Comparison of ENCODE assay signal across 26 mouse cellular contexts in genomic region chr11:117079651-117080190, GRCm38 (mm10). TPM values are rescaled to one million over a fixed set of nuclear protein-coding genes. Genes with fewer than 3 reads are reported as not detected.
A peak's percentile ranks its signal among the peaks of the same experiment; 100 is the strongest.
DNase-seq lines count a peak whose midpoint lies in the region; ATAC-seq and TF ChIP-seq lines count a peak whose summit lies in the region.
"Had no signal": no experiment of that assay in that cellular context is flagged by ENCODE, and none has a peak within 500 bp of the region (broad histone marks: within the 10 kb centered on the region; RNA-seq: fewer than 3 reads in every experiment).

No protein-coding gene starts in this region.

- H3K27me3 ChIP-seq in heart, embryonic 12.5 days (replicated peaks) = no peaks in the 10 kb centered on the region
- H3K27me3 ChIP-seq in liver, embryonic 12.5 days (replicated peaks) = no peaks in the 10 kb centered on the region
- H3K27me3 ChIP-seq in ES-Bruce4 (ENCODE audit: control insufficient read depth, insufficient read depth, low read length, poor library complexity, severe bottlenecking) = no peaks in the 10 kb centered on the region
- H3K27me3 ChIP-seq in MEL (ENCODE audit: control insufficient read depth in 1 of 2, insufficient read depth in 2 of 2, low read length in 2 of 2) = no peaks in the 10 kb centered on the region
- H3K27me3 ChIP-seq: forebrain, embryonic 12.5 days; heart, embryonic 13.5 days; kidney, embryonic 15.5 days; limb, embryonic 15.5 days; neural tube, embryonic 15.5 days had no signal

- H3K4me3 ChIP-seq in heart, embryonic 12.5 days = no peak overlapping the region
- H3K4me3 ChIP-seq in liver, embryonic 12.5 days = no peak overlapping the region
- H3K4me3 ChIP-seq in ES-Bruce4 (ENCODE audit: low read depth, low read length) = peak overlapping the region; percentile 16
- no peak overlapping the region for H3K4me3 ChIP-seq in MEL (ENCODE audit: control insufficient read depth in 1 of 2, insufficient read depth in 1 of 2, low read depth in 2 of 2, low read length in 2 of 2)
- H3K4me3 ChIP-seq: forebrain, embryonic 12.5 days; heart, embryonic 13.5 days; kidney, embryonic 15.5 days; limb, embryonic 10.5 days; limb, embryonic 15.5 days; neural tube, embryonic 15.5 days had no signal

- no peak for TF ChIP-seq CTCF in ES-Bruce4 (IDR thresholded peaks at IDR 0.05; ENCODE audit: low read depth, low read length)
- no peak for TF ChIP-seq CTCF in MEL (IDR thresholded peaks at IDR 0.05 in 2 of 3, conservative IDR thresholded peaks at IDR 0.05 in 1 of 3; ENCODE audit: control insufficient read depth in 1 of 3, insufficient read depth in 1 of 3, low read depth in 2 of 3, low read length in 3 of 3, poor library complexity in 1 of 3, severe bottlenecking in 1 of 3)

- TF ChIP-seq RAD21 in MEL (IDR thresholded peaks at IDR 0.05; ENCODE audit: low read depth, low read length) = no peak

- peaks cover 63% of the 10 kb centered on the region for H3K4me1 ChIP-seq in heart, embryonic 12.5 days (replicated peaks)
- H3K4me1 ChIP-seq in liver, embryonic 12.5 days = peaks cover 75% of the 10 kb centered on the region
- H3K4me1 ChIP-seq in ES-Bruce4 (ENCODE audit: control insufficient read depth, insufficient read depth, low read length) (peaks cover 5% of the 10 kb centered on the region), MEL (ENCODE audit: control insufficient read depth in 1 of 2, insufficient read depth in 2 of 2, low read length in 2 of 2) (peaks cover 7 to 48% of the 10 kb centered on the region in 2 experiments)

- WGBS in heart, embryonic 12.5 days = 88% methylated on average over 17 of the region's 17 CpGs
- 82% methylated on average over 17 of the region's 17 CpGs for WGBS in liver, embryonic 12.5 days (ENCODE audit: insufficient replicate concordance)

- no peak for TF ChIP-seq EP300 in ES-Bruce4 (IDR thresholded peaks at IDR 0.05; ENCODE audit: insufficient read depth, low read depth, low read length)
- no peak for TF ChIP-seq EP300 in MEL (IDR thresholded peaks at IDR 0.05; ENCODE audit: low read depth in 1 of 2, low read length in 2 of 2)

- TF ChIP-seq POLR2A in ES-Bruce4 (IDR thresholded peaks at IDR 0.05; ENCODE audit: insufficient read depth, low read length) = no peak
- TF ChIP-seq POLR2A in MEL (IDR thresholded peaks at IDR 0.05; ENCODE audit: control insufficient read depth in 1 of 2, insufficient read depth in 1 of 2, low read depth in 1 of 2, low read length in 2 of 2, poor library complexity in 1 of 2) = no peak; a peak in 1 of 4 replicates

- 0 out of 2 replicates have a peak overlapping the region, but pooled peaks have one; percentile 34 for H3K9ac ChIP-seq in heart, embryonic 12.5 days
- H3K9ac ChIP-seq in liver, embryonic 12.5 days = no peak overlapping the region
- peak overlapping the region; percentile 95 for H3K9ac ChIP-seq in ES-Bruce4 (ENCODE audit: low read depth, poor library complexity, severe bottlenecking)
- no peak overlapping the region for H3K9ac ChIP-seq in MEL (ENCODE audit: control insufficient read depth, low read depth, low read length, poor library complexity, severe bottlenecking)
- H3K9ac ChIP-seq: forebrain, embryonic 12.5 days; forebrain, postnatal 0 days; kidney, embryonic 15.5 days; limb, embryonic 15.5 days; neural tube, embryonic 15.5 days had no signal

- peaks cover 36% of the 10 kb centered on the region for H3K36me3 ChIP-seq in heart, embryonic 12.5 days
- H3K36me3 ChIP-seq in liver, embryonic 12.5 days = peaks cover 37% of the 10 kb centered on the region
- H3K36me3 ChIP-seq in ES-Bruce4 (ENCODE audit: control insufficient read depth, insufficient read depth, low read length, poor library complexity, severe bottlenecking) (peaks cover 30% of the 10 kb centered on the region), MEL (ENCODE audit: control insufficient read depth in 1 of 2, insufficient read depth in 2 of 2, low read length in 2 of 2) (peaks cover 4 to 30% of the 10 kb centered on the region in 2 experiments)

- DNase-seq in heart, adult 9 months (ENCODE audit: low spot score in 2 of 2) = no peak
- DNase-seq in liver (no peak), MEL (ENCODE audit: low read depth, low spot score) (no peak)
- DNase-seq in yolk sac, embryonic 10.5 days (ENCODE audit: low spot score) = no peak
- DNase-seq: cerebellum, adult 2 months; cerebellum, postnatal 14 days; forebrain, postnatal 0 days; gastrocnemius, postnatal 14 days; heart, postnatal 10 days; kidney, adult 18-20 months; kidney, postnatal 25 days; lung, postnatal 36 days; midbrain, embryonic 14.5 days; spleen, adult 18-20 months; thymus, postnatal 4 days had no signal

- no peak for ATAC-seq in heart, embryonic 12.5 days (ENCODE audit: insufficient number of reproducible peaks, low FRiP score)
- ATAC-seq in liver, embryonic 12.5 days = no peak
- ATAC-seq: CD4-positive, CD25-positive, alpha-beta regulatory T cell, adult 4 months; forebrain, postnatal 0 days; hindbrain, embryonic 16.5 days had no signal

- H3K9me3 ChIP-seq in heart, embryonic 12.5 days (replicated peaks) = no peaks in the 10 kb centered on the region
- no peaks in the 10 kb centered on the region for H3K9me3 ChIP-seq in liver, embryonic 12.5 days (replicated peaks)
- H3K9me3 ChIP-seq in ES-Bruce4 (replicated peaks; ENCODE audit: control insufficient read depth, insufficient read depth, low read length, poor library complexity, severe bottlenecking) = no peaks in the 10 kb centered on the region
- H3K9me3 ChIP-seq in MEL (replicated peaks; ENCODE audit: insufficient read depth, low read length) = no peaks in the 10 kb centered on the region
- H3K9me3 ChIP-seq: forebrain, embryonic 12.5 days; heart, embryonic 13.5 days; kidney, embryonic 15.5 days; limb, embryonic 10.5 days; limb, embryonic 15.5 days; neural tube, embryonic 15.5 days had no signal

- no peak overlapping the region for H3K4me2 ChIP-seq in heart, embryonic 12.5 days
- H3K4me2 ChIP-seq in liver, embryonic 12.5 days = 0 out of 2 replicates have a peak overlapping the region, but pooled peaks have one; percentile 16
- H3K4me2 ChIP-seq: forebrain, embryonic 12.5 days; heart, embryonic 13.5 days; kidney, embryonic 15.5 days; limb, embryonic 15.5 days; neural tube, embryonic 15.5 days had no signal

- H3K79me2 ChIP-seq in MEL (ENCODE audit: control insufficient read depth, insufficient read depth, low read length, poor library complexity) = peaks cover 30% of the 10 kb centered on the region

- H3K27ac ChIP-seq in heart, embryonic 12.5 days (ENCODE audit: poor library complexity, severe bottlenecking) = no peak overlapping the region
- peak overlapping the region; percentile 46 for H3K27ac ChIP-seq in liver, embryonic 12.5 days
- peak overlapping the region; percentile 92 for H3K27ac ChIP-seq in ES-Bruce4 (ENCODE audit: insufficient read depth, low read length)
- H3K27ac ChIP-seq in MEL (ENCODE audit: control insufficient read depth, low read depth, low read length) = no peak overlapping the region
- H3K27ac ChIP-seq: forebrain, embryonic 12.5 days; limb, embryonic 10.5 days; neural tube, embryonic 15.5 days had no signal

TF ChIP-seq in MEL, 35 proteins besides CTCF, POLR2A, EP300 and RAD21:
- TF ChIP-seq ELF1 (IDR thresholded peaks at IDR 0.05; ENCODE audit: low read depth, low read length) (no peak), ZMIZ1 (IDR thresholded peaks at IDR 0.05; ENCODE audit: low read depth, low read length) (0 out of 2 replicates have a peak, but pooled peaks have one; percentile 10)

RNA-seq across cellular contexts. Expression of gene Sec14l1, which starts 35.2 kb away (rescaled TPM):
- 53.4 and 56.6 TPM in 2 replicates for polyA plus RNA-seq in heart, embryonic 12.5 days (2016; fragmentation: Nextera tagmentation; extraction: Ambion mirVana)
- polyA plus RNA-seq in liver, embryonic 12.5 days (2016; fragmentation: Nextera tagmentation; extraction: Ambion mirVana) = 26.9 and 27.5 TPM in 2 replicates
- polyA plus RNA-seq in ES-Bruce4 (2011; ENCODE audit: insufficient read depth, insufficient read length, low read depth, missing spikeins) = 77.5 and 77.7 TPM in 2 replicates
- 42.0 and 44.6 TPM in 2 replicates for total RNA-seq in MEL (2012; rRNA removed)
- polyA plus RNA-seq in MEL (2012; ENCODE audit: insufficient read depth in 1 of 2, insufficient read length in 2 of 2, low read depth in 1 of 2, low replicate concordance in 2 of 2, missing spikeins in 1 of 2) = 10 to 100 TPM in 1 of 2 experiments, not detected in 1; 55.9 TPM

Comparison
In these comparisons a context has a peak if more than half of its experiments do, and no peak if none do; other contexts are left out.
1. H3K27ac ChIP-seq: peak in liver, embryonic 12.5 days (single experiment) and ES-Bruce4 (single experiment); none in heart, embryonic 12.5 days (single experiment) and MEL (single experiment).
2. H3K9ac ChIP-seq: peak in heart, embryonic 12.5 days (single experiment) and ES-Bruce4 (single experiment); none in liver, embryonic 12.5 days (single experiment) and MEL (single experiment).